Mouse (Mus musculus): ENCODE measurements around the gene Olfr1101. TPM values are rescaled to one million over a fixed set of nuclear protein-coding genes. Genes with fewer than 3 reads are reported as not detected.

Olfr1101 gene
- not detected in 2 replicates for polyA plus RNA-seq (2014; fragmentation: Nextera tagmentation; extraction: Ambion mirVana)

DNA sequence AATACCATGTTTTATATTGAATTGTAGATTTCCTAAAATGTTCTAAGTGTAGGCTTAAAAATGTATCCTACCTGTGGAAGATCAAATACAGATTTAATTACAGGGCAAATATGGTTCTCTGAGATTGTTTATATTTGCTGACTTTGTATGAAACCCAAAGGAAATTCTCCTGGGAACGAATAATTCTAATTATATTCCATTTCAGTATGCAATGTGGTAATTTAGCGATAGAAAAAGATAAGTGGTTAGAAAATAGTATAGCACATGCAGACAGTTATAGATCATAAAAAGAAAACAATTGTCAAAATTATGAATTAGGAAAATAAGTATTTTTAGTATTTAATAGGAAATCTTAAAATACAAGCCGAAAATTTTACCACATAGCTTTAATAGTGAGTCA lies at the start of gene Olfr1101:
Gene Olfr1101, minus strand, starts transcription at position 101 of the 400 bp plus-strand sequence.
- no peak within 1 kb of the TSS for H3K4me3 ChIP-seq (ENCODE audit: low read depth, low read length)
- DNase-seq (ENCODE audit: low spot score) (no peak), ATAC-seq (replicated peaks; ENCODE audit: low FRiP score, low TSS enrichment, low read depth) (no peak)
- H3K9ac ChIP-seq (ENCODE audit: low read length) = no peak within 1 kb of the TSS
- no peak within 1 kb of the TSS for H3K27ac ChIP-seq (ENCODE audit: low read depth)
- no peaks in the 10 kb centered on the region for H3K9me3 ChIP-seq (ENCODE audit: control insufficient read depth, low read length)
- H3K27me3 ChIP-seq (replicated peaks; ENCODE audit: control insufficient read depth, insufficient read depth, low read length) = no peaks in the 10 kb centered on the region
- no peaks in the 10 kb centered on the region for H3K36me3 ChIP-seq (ENCODE audit: control insufficient read depth, insufficient read depth, low read length)
- whole genome bisulfite sequencing = 74% methylated on average over 3 of the region's 3 CpGs
- H3K4me2 ChIP-seq (ENCODE audit: low read length) = no peak within 1 kb of the TSS
- H3K4me1 ChIP-seq (replicated peaks; ENCODE audit: control insufficient read depth, insufficient read depth, low read length) = no peaks in the 10 kb centered on the region

- H3K4me2 ChIP-seq (ENCODE audit: low read length) = no peak within 1 kb of the TSS
- no peaks in the 10 kb centered on the region for H3K4me1 ChIP-seq (replicated peaks; ENCODE audit: control insufficient read depth, insufficient read depth, low read length)
- no peaks in the 10 kb centered on the region for H3K36me3 ChIP-seq (ENCODE audit: control insufficient read depth, insufficient read depth, low read length)
- DNase-seq (ENCODE audit: low spot score) (no peak), ATAC-seq (replicated peaks; ENCODE audit: low FRiP score, low TSS enrichment, low read depth) (no peak)
- H3K4me3 ChIP-seq (ENCODE audit: low read depth, low read length) = no peak within 1 kb of the TSS
- H3K27ac ChIP-seq (ENCODE audit: low read depth) = no peak within 1 kb of the TSS
- no peaks in the 10 kb centered on the region for H3K27me3 ChIP-seq (replicated peaks; ENCODE audit: control insufficient read depth, insufficient read depth, low read length)
- no peaks in the 10 kb centered on the region for H3K9me3 ChIP-seq (ENCODE audit: control insufficient read depth, low read length)
- H3K9ac ChIP-seq (ENCODE audit: low read length) = no peak within 1 kb of the TSS
Measured at GRCm38 (mm10) chr2:87036431-87036830, 45.4 kb upstream of the Olfr1101 start, which contains the start of gene Olfr1105. Olfr1105 (minus strand) TSS chr2:87036531.

DNA sequence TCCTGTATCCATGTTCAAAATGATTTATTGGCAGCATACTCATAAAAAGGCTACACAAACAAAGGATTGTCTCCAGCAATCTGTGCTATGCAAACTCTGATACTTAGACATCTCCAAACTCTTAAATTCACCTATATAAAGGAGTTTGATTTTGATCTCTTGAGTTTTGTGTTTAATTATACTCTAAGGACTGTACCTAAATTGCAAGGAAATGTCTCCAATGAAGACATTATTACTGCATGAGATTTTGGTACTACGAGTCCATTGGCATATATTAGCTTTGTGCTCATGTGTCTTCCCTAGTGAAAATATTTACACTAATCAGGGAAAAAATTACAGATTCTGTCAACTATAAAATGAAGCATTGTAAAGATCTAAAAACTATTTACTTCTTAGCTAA lies 36.0 kb upstream of the Olfr1101 start, which contains the start of gene Olfr1104:
Gene Olfr1104, minus strand, starts transcription at position 101 of the 400 bp plus-strand sequence.
- H3K9ac ChIP-seq (ENCODE audit: low read length) = no peak within 1 kb of the TSS
- 63% methylated on average over 1 of the region's 1 CpGs for WGBS
- no peaks in the 10 kb centered on the region for H3K36me3 ChIP-seq (ENCODE audit: control insufficient read depth, insufficient read depth, low read length)
- H3K9me3 ChIP-seq (ENCODE audit: control insufficient read depth, low read length) = no peaks in the 10 kb centered on the region
- no peak within 1 kb of the TSS for H3K4me3 ChIP-seq (ENCODE audit: low read depth, low read length)
- H3K4me2 ChIP-seq (ENCODE audit: low read length) = no peak within 1 kb of the TSS
- no peaks in the 10 kb centered on the region for H3K27me3 ChIP-seq (replicated peaks; ENCODE audit: control insufficient read depth, insufficient read depth, low read length)
- ATAC-seq (replicated peaks; ENCODE audit: low FRiP score, low TSS enrichment, low read depth) (no peak), DNase-seq (ENCODE audit: low spot score) (no peak)
- no peak within 1 kb of the TSS for H3K27ac ChIP-seq (ENCODE audit: low read depth)
- H3K4me1 ChIP-seq (replicated peaks; ENCODE audit: control insufficient read depth, insufficient read depth, low read length) = no peaks in the 10 kb centered on the region

GRCm38 (mm10) chr2:86998098-86998497 lies 7.1 kb upstream of the Olfr1101 start, which contains the start of gene Olfr1102:
Olfr1102 (plus strand) TSS chr2:86998398.
- H3K27me3 ChIP-seq (replicated peaks; ENCODE audit: control insufficient read depth, insufficient read depth, low read length) = no peaks in the 10 kb centered on the region
- H3K9ac ChIP-seq (ENCODE audit: low read length) = no peak within 1 kb of the TSS
- no peaks in the 10 kb centered on the region for H3K4me1 ChIP-seq (replicated peaks; ENCODE audit: control insufficient read depth, insufficient read depth, low read length)
- no peaks in the 10 kb centered on the region for H3K36me3 ChIP-seq (ENCODE audit: control insufficient read depth, insufficient read depth, low read length)
- H3K4me3 ChIP-seq (ENCODE audit: low read depth, low read length) = no peak within 1 kb of the TSS
- DNase-seq (ENCODE audit: low spot score) (no peak), ATAC-seq (replicated peaks; ENCODE audit: low FRiP score, low TSS enrichment, low read depth) (no peak)
- no peaks in the 10 kb centered on the region for H3K9me3 ChIP-seq (ENCODE audit: control insufficient read depth, low read length)
- no peak within 1 kb of the TSS for H3K4me2 ChIP-seq (ENCODE audit: low read length)
- no peak within 1 kb of the TSS for H3K27ac ChIP-seq (ENCODE audit: low read depth)

- no peak for ATAC-seq (replicated peaks; ENCODE audit: low FRiP score, low TSS enrichment, low read depth)
- Histone ChIP-seq H3K4me1 (replicated peaks; ENCODE audit: control insufficient read depth, insufficient read depth, low read length) (no peaks in the 10 kb centered on the region), H3K4me3 (ENCODE audit: low read depth, low read length) (no peak within 1 kb of the TSS), H3K9me3 (ENCODE audit: control insufficient read depth, low read length) (no peaks in the 10 kb centered on the region), H3K36me3 (ENCODE audit: control insufficient read depth, insufficient read depth, low read length) (no peaks in the 10 kb centered on the region), H3K9ac (ENCODE audit: low read length) (no peak within 1 kb of the TSS), H3K4me2 (ENCODE audit: low read length) (no peak within 1 kb of the TSS), H3K27me3 (replicated peaks; ENCODE audit: control insufficient read depth, insufficient read depth, low read length) (no peaks in the 10 kb centered on the region), H3K27ac (ENCODE audit: low read depth) (no peak within 1 kb of the TSS)
- 80% methylated on average over 3 of the region's 3 CpGs for WGBS
- DNase-seq (ENCODE audit: low spot score) = no peak
Measured at GRCm38 (mm10) chr2:86979854-86980253, 11.2 kb downstream of the Olfr1101 start, which contains the start of gene Olfr1100. Olfr1100 (minus strand) TSS chr2:86979954.

DNA sequence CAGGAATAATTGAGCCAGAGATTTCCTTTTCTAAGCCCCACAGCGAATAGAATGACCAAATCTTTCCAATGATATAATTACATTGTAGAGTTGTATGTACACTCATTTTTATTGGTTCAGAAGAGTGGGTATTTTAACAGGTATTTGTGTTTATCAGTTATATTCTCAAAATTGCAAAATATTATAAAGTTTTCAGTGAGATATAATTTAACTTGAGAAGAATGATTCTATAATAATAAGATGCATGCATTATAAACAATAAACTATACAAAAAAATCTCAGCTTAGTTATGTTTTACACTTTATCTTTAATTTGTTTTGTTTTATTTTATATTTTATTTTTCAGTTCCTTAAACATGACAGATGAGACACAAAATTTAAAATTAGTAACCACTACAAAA lies 30.4 kb downstream of the Olfr1101 start, which contains the start of gene Olfr1099:
Gene Olfr1099, minus strand, starts transcription at position 101 of the 400 bp plus-strand sequence.
- H3K4me1 ChIP-seq (replicated peaks; ENCODE audit: control insufficient read depth, insufficient read depth, low read length) = no peaks in the 10 kb centered on the region
- no peak within 1 kb of the TSS for H3K4me3 ChIP-seq (ENCODE audit: low read depth, low read length)
- WGBS = 85% methylated on average over 1 of the region's 1 CpGs
- no peaks in the 10 kb centered on the region for H3K36me3 ChIP-seq (ENCODE audit: control insufficient read depth, insufficient read depth, low read length)
- ATAC-seq (replicated peaks; ENCODE audit: low FRiP score, low TSS enrichment, low read depth) (no peak), DNase-seq (ENCODE audit: low spot score) (no peak)
- no peak within 1 kb of the TSS for H3K4me2 ChIP-seq (ENCODE audit: low read length)
- H3K27me3 ChIP-seq (replicated peaks; ENCODE audit: control insufficient read depth, insufficient read depth, low read length) = no peaks in the 10 kb centered on the region
- H3K27ac ChIP-seq (ENCODE audit: low read depth) = no peak within 1 kb of the TSS
- no peak within 1 kb of the TSS for H3K9ac ChIP-seq (ENCODE audit: low read length)
- no peaks in the 10 kb centered on the region for H3K9me3 ChIP-seq (ENCODE audit: control insufficient read depth, low read length)

Other genes starting within 250 kb of the Olfr1101 start
- not detected in 2 replicates for gene Olfr1090, start 232.2 kb downstream of the Olfr1101 start, polyA plus RNA-seq (2014; fragmentation: Nextera tagmentation; extraction: Ambion mirVana)
- gene Olfr1093, start 208.7 kb downstream of the Olfr1101 start, polyA plus RNA-seq (2014; fragmentation: Nextera tagmentation; extraction: Ambion mirVana) = not detected in 2 replicates
- not detected in 2 replicates for gene Olfr141, start 181.2 kb downstream of the Olfr1101 start, polyA plus RNA-seq (2014; fragmentation: Nextera tagmentation; extraction: Ambion mirVana)
- not detected in 2 replicates for gene Olfr1094, start 166.6 kb downstream of the Olfr1101 start, polyA plus RNA-seq (2014; fragmentation: Nextera tagmentation; extraction: Ambion mirVana)
- not detected in 2 replicates for gene Olfr1095, start 139.5 kb downstream of the Olfr1101 start, polyA plus RNA-seq (2014; fragmentation: Nextera tagmentation; extraction: Ambion mirVana)
- not detected in 2 replicates for gene Gm13723, start 116.4 kb downstream of the Olfr1101 start, polyA plus RNA-seq (2014; fragmentation: Nextera tagmentation; extraction: Ambion mirVana)
- not detected in 2 replicates for gene Olfr1097, start 99.0 kb downstream of the Olfr1101 start, polyA plus RNA-seq (2014; fragmentation: Nextera tagmentation; extraction: Ambion mirVana)
- not detected in 2 replicates for gene Olfr1098, start 66.7 kb downstream of the Olfr1101 start, polyA plus RNA-seq (2014; fragmentation: Nextera tagmentation; extraction: Ambion mirVana)
- gene Olfr1099, start 30.5 kb downstream of the Olfr1101 start, polyA plus RNA-seq (2014; fragmentation: Nextera tagmentation; extraction: Ambion mirVana) = not detected in 2 replicates
- not detected in 2 replicates for gene Olfr1100, start 11.3 kb downstream of the Olfr1101 start, polyA plus RNA-seq (2014; fragmentation: Nextera tagmentation; extraction: Ambion mirVana)
- not detected in 2 replicates for gene Olfr1102, start 7.2 kb upstream of the Olfr1101 start, polyA plus RNA-seq (2014; fragmentation: Nextera tagmentation; extraction: Ambion mirVana)
- gene Olfr1104, start 35.9 kb upstream of the Olfr1101 start, polyA plus RNA-seq (2014; fragmentation: Nextera tagmentation; extraction: Ambion mirVana) = not detected in 2 replicates
- not detected in 2 replicates for gene Olfr1105, start 45.3 kb upstream of the Olfr1101 start, polyA plus RNA-seq (2014; fragmentation: Nextera tagmentation; extraction: Ambion mirVana)
- gene Olfr1106, start 61.1 kb upstream of the Olfr1101 start, polyA plus RNA-seq (2014; fragmentation: Nextera tagmentation; extraction: Ambion mirVana) = not detected in 2 replicates
- gene Olfr1107, start 84.6 kb upstream of the Olfr1101 start, polyA plus RNA-seq (2014; fragmentation: Nextera tagmentation; extraction: Ambion mirVana) = not detected in 2 replicates
- gene Olfr1109, start 104.8 kb upstream of the Olfr1101 start, polyA plus RNA-seq (2014; fragmentation: Nextera tagmentation; extraction: Ambion mirVana) = not detected in 2 replicates
- not detected in 2 replicates for gene Olfr259, start 123.3 kb upstream of the Olfr1101 start, polyA plus RNA-seq (2014; fragmentation: Nextera tagmentation; extraction: Ambion mirVana)
- not detected in 2 replicates for gene Olfr1110, start 149.1 kb upstream of the Olfr1101 start, polyA plus RNA-seq (2014; fragmentation: Nextera tagmentation; extraction: Ambion mirVana)
- not detected in 2 replicates for gene Olfr1111, start 161.4 kb upstream of the Olfr1101 start, polyA plus RNA-seq (2014; fragmentation: Nextera tagmentation; extraction: Ambion mirVana)
- gene Olfr1112, start 196.6 kb upstream of the Olfr1101 start, polyA plus RNA-seq (2014; fragmentation: Nextera tagmentation; extraction: Ambion mirVana) = not detected in 2 replicates
- gene Olfr1113, start 217.7 kb upstream of the Olfr1101 start, polyA plus RNA-seq (2014; fragmentation: Nextera tagmentation; extraction: Ambion mirVana) = not detected in 2 replicates